Mouse (Mus musculus): ENCODE results near the gene Htr6.
A peak's percentile ranks its signal among the peaks of the same experiment; 100 is the strongest.

Htr6 gene

DNA sequence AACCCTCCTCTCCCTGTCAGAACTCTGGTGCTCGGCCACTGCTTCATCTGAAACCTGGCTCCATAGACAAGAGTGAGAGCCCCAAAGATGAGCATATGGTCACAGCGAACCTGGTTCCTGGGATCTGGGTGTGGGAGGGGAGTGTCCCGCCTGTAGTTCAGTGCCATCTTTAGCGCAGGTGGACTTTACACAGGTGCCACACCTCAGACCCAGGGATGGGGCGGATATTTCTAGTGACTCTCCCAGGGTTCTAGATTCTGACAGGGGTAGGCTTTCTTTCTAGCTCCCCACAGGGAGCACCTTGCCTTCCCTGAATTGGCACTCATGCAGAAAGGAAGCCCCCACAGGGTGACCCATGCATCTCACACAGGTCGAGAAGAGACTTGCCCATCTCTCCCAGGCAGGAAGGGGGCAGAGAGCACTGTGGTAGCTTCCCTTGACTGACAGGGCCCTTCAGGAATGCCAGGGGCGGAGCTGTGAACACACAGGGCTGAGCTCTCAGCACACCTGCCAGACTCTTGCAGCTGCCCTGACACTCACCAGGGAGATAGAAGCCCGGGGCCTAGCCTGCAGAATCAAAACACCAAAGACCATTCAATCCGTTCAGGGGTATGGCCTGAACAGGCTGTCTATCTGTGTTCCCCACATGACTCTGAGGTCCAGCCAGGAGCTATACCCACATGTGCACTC is 13.8 kb upstream of the Htr6 start:
- no peak for DNase-seq (ENCODE audit: low spot score)

DNA sequence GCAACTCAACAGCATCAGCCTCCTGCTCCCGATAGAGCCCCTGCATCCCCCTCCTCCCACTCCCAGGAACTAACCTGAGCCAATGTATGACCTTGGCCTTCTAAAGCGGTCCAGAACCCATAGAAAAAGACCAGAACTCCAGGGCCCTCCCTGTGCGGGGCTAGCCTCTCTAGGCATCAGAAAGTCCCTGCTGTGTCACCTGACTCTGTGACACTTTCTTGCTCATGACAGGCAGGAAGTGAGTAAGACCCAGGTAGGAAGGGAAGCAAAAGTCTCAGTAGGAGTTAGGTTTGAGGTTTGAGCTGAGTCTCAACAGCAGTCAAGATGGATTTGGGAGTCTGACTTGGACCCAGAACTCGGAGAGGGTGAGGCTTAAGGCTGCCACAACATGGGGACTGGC is 11.6 kb upstream of the Htr6 start:
- DNase-seq (ENCODE audit: low spot score) = no peak

DNA sequence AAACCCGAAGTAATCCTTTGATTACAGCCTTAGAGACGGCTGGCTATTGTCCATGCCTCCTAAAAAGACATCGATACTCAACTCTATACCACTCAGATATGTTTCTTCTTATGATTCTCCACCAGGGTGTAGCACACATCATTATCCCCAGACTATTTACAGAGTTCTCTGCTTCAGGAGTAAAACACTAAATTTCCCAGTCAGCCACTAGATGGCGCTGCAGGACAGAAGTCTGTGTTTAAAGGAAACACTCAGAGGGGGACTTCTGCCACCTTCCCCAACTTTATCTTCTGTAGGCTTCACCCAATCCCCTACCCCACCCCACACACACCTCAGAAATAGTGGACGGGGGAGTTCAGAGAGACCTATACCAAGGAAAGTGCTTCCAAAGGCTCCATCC is 10.7 kb upstream of the Htr6 start:
- DNase-seq (ENCODE audit: low spot score) = peak; percentile 50

DNA sequence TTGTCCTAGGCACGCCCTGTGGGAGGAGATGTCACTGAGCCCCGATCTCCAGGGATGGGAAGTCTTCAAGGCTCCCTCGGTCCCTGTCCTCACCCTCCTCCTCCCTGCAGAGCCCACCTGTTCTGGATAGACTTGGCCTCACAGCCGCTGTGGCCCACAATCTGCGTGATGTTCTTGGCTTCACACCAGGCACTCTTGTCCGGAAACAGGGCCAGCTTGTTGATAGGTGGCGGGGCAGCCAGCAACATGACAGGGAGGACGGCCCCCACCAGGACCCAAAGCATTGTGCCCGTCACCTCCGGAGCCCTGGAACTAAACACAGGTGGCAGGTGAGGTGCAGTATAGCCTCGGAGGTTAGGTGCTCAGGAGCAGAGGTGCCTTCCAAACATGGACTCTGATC is 10.0 kb upstream of the Htr6 start:
- DNase-seq (ENCODE audit: low spot score) = no peak

DNA sequence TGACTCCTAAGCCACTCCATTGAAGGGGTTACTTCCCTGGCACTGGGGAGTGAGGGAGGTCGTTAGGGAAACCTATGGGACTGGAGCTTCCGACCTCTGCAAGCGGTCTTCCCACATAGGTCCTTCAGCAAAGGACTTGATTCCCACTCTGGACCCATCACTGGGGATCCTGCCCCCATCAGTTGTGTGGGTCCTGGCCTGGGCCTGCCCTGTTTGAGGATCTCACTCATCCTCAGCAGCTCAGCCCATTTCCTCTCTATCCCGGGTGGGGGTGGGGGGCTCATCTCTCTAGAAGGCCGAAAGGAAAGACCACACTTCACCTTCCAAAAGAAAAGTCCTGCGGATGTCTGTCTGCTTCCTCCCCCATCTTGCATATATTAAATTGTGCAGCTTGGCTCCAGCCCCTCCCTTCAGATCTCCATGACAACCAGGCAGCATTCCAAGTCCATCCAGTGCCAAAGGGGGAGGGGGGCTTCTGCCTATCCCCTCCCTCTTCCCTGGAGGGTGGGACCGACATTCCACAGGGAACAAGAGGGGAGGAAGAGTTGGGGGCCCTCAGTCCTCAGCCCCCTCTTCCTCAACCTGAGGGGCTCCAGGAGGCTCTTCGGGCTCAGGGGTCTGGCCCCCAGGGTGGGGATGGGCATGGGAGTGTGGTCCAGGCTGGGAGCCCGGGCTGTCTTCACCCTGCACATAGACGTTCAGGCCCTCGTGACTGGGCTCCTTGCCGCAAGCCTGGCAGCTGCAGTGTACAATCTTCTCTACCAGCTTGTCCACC is 7.6 kb upstream of the Htr6 start:
- DNase-seq (ENCODE audit: low spot score) = no peak

DNA sequence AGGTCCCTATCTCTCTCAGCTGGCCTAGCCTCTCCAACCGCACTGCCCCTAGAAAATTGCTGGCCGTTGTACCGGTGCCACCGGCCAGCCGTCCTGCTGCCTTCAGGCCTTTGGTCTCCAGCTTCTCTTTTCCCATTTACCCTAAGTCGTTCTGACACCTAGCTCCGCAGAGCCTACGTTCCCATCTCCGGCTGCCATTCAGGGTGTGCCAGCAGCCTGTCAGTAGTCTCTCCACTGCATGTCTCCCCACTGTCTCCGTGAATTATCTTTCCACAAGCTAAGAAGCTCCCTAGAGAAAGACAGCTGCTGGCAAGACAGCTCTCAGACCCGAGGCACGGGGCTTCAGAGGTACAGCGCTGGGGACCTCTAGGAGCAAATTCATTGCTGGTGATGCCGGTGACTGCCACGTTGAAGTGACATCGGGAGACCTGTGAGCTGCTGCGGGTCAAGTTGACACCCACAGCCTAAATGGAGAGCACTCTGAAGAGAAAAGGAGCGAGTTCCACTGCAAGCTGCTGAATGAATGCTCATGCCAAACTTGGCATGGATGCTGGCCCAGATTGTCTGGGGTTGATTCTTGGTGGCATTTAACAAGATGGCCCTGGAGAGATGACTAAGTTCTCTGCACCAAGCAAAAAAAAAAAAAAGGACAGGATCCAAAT is 6.0 kb upstream of the Htr6 start:
- no peak for DNase-seq (ENCODE audit: low spot score)

DNA sequence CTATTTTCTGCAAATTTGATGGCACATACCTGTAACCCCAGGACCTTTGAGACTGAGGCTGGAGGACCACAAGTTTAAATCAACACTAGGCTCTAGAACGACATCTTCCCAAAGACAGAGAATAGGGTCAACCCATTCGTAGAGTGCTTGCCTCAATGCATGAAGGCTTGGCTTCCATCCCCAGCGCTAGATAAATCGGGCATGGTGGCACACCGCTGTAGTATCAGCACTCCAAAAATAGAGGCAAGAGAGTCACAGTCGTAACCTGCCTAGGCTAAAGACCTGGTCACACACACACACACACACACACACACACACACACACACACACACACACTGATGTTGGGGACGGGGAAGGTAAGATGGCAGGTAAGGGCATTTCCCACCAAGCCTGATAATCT is 4.9 kb upstream of the Htr6 start:
- no peak for DNase-seq (ENCODE audit: low spot score)

DNA sequence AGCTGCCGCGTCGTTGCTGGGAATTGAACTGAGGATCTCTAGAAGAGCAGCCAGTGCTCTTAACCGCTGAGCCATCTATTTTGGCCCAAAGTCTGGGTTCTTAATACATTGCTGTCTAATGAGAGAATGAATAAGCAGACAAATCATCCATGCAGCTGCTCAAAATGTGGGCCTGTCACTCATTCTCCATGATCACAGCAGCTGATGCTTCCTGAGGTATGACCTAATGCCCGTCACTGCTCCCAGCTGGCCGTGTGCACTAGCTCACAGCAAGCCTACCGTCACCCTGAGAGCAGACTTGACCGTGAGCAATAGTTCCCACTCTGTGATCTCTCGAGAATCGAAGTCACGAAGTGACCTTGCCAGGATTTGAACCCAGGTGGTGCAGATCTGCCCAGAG is 4.1 kb upstream of the Htr6 start:
- no peak for DNase-seq (ENCODE audit: low spot score)

DNA sequence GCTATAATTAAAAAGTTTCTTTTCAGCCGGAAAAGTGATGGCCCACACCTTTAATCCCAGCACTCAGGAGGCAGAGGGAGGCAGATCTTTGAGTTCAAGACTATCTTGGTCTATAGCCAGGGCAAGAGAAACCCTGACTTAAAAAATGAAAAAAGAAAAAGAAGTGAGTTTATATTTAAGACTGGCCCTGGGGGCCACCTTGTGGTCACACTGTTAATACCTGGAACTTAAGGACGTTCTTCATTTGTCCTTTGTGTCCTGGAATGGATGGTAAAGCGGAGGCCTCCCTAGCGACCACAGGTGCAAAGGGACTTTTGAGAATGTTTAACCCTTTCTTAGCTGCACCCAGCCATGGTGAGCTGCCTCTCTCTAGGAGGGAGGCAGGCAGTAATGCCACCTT is 3.4 kb upstream of the Htr6 start:
- no peak for DNase-seq (ENCODE audit: low spot score)

DNA sequence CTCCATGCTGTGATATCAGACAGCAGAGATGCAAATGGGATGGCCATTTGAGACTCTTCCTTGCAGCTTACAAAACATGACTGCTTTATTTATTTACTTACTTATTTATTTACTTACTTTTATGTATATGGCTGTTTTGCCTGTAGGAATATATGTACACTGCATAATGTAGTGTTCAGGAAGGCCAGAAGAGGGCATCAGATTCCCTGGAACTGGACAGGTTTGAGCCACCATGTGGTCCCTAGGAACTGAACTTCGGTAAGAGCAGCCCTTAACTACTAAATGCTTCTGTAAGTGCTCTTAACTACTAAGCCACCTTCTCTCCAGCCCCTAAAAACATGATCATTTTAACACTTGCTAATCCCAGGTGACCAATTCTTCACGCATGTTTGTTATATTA is 2.9 kb upstream of the Htr6 start:
- no peak for DNase-seq (ENCODE audit: low spot score)

DNA sequence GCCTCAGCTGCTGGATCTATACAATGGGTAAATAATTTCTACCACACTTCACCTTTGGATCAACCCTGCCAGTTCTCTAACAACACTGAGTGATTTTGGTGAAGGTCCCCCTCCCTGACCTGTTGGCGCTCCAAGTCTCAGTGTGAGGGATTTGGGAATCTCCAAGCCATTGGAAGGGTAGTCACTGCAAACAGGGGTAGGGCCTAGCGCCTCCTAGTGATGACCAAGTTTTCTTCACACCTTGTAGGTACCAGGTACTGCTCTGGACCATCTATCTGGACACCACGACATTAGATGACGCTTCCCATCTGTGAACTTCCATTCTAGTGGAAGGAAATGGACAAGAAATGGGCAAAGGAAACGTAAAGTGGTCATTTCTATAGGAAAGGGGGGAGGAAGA is 545 bp upstream of the Htr6 start:
- DNase-seq (ENCODE audit: low spot score) = no peak

DNA sequence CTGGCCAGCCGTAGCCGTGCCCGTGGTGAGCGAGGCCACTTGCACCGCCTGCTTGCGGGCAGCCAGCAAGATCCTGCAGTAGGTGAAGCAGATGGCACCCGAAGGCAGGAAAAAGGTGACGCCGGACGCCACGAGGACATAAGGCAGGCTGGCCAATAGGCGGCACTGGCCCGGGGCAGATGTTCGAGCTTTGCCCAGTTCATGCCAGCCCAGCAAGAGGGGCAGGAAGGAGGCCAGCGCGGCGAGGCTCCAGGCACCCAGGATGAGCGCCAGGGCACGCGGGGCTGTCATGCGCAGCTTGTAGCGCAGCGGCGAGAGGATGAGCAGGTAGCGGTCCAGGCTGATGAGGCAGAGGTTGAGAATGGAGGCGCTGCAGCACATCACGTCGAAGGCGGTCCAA is 1.3 kb downstream of the Htr6 start:
- no peak for DNase-seq (ENCODE audit: low spot score)

DNA sequence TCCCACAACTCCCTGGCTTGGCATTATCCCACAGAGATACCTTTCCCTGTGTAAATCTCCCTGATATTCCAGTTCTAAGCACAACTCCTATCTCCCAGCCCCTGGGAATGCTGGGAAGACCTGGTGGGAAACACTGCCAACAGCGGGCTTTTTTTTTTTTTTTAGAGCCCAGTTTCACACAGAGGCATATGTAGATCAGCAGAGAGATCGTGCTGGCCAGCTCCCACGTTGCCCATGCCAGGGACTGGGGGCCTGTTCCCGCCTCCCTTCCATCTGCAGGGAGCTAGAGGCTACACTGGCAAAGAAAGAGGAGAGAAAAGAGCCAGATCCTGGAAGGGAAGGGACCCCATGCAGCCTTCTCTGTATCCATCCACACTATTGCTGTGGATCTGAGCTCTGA is 7.1 kb downstream of the Htr6 start:
- DNase-seq (ENCODE audit: low spot score) = no peak

DNA sequence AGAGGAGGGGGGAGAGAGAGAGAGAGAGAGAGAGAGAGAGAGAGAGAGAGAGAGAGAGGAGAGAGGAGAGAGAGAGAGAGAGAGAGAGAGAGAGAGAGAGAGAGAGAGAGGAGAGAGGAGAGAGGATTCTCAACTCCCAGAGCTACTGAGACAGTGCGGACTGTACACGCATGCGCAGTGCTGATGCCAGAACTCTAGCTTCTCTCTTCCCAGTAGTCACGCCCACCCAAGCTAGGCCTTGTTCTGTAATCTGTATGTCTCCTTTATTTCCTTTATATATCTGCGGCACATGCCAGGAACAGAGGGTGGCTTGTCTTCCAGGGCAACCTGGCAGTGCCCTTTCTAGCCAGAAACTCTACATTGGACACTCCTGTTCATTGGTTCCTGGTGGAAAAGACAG is 10.5 kb downstream of the Htr6 start:
- no peak for DNase-seq (ENCODE audit: low spot score)

DNA sequence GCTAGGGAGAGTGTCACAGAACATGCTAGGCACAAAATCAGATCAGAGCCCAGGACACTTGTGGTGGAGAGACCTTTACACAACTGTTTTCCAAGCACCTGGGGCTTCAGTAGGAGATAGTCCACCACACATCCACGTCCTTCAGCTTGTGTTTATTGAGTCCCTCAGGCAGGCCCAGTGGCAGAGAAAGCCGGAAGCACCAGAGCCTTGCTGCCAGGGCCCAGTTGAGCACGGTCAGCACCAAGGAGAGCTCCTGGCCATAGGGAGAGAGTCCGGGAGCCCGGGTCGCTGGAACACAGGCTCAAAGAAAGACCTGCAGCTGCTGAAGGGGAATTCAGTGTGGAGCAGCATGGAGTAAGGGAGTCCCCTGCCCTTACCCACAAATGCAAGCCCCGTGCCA is 15.8 kb downstream of the Htr6 start:
- DNase-seq (ENCODE audit: low spot score) = no peak

DNA sequence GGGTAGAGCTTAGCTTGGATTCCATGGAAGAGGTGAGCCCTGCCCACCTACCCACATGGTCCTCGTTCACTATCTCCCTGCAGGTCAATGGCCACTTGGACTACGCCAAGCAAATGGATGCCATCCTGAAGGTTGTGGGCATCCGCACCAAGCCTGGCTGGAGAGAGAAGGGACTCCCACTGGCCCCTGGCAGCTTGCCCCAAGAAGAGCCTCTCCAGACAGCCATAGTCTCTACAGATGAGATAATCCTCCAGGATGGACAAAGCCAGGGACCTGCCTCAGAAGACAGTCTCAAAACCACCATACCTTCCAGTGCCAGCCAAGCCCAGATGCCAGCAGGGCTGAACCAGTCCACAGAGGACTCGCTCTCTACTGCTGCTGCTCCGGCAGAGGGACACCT is 17.3 kb downstream of the Htr6 start:
- no peak for DNase-seq (ENCODE audit: low spot score)

DNA sequence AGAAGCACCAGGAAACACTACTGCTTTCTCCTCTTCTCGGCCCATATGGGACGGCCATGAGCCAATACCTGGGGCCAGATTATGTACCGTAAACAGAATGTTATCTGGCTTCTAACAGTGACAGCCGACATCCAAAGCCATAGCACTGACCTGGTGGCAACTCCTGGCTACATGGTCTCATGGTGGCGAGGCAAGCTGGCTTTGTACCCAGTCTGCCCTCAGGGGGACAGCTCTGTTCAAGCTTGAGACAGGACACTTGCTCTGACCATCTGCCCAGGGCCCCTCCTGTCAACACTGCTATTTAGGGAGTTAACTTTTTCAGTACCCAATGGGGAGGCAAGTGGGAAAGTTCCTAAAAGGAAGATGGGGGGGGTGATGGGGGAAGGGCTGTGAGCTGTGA is 18.1 kb downstream of the Htr6 start:
- DNase-seq (ENCODE audit: low spot score) = no peak

DNA sequence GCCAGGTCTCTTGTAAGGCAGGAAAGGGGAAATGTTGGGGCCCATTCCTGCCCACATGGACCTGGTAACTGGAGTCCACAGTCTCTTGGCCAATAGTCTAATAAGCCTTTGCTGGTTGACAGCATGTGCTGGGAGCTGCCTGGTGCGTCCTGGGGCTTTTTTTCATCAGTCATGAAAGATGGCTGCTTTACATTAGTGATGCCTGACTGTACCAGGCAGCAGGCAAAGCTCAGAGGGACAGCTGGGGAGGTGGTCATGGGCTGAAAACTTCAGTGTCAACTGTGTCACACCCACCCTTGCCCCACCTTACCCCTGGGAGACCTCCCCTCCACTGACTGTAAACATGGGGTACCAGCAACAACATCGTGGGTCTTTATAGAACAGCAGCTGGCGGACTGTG is 19.6 kb downstream of the Htr6 start:
- DNase-seq (ENCODE audit: low spot score) = no peak

DNA sequence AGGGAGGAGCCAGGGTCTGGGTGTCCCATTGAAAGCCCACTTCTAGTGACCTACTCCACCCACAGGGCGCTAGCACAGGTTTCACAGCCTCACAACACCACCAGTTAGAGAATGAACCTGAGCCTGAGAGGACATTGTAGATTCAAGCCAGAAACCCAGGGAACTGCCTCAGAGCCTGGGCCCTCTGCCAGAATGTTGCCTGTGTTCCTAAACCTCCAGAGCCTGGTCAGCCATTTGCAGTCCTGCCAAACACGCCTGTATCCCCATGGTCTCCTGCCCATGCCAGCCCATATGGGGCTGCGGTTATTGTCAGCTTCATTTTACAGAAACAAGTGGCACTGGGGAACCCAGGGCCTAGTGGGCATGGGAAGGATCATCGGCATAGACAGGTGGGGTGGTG is 20.0 kb downstream of the Htr6 start:
- no peak for DNase-seq (ENCODE audit: low spot score)

DNA sequence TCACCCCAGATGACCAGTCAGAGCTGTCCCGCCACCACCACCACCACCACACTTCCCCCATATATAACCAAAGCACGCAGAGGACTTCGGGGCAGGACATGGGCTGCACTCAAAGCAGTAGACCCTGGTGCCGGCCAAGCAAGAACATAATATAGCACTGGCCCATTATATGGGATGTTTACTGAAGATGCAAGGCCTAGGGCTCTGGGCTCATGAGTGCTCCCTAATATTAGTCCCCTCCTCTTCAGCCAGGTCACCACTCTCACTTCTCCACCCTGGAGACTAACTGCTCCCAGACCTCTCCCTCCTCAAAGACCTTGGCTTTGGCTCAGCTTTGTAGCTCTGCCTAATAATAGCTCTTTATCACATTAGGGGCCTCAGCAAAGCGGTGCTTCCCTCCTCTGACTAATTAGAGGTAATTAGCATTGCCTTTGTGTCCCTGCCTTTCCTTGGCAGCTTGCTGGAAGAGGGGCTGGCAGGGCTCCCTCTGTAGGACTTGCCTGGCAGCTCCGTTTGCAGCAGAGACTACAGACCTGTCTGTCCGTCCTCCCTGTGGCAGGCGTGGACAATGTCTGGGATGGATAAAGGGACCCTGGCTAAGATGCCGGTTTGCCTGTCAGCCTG is 21.0 kb downstream of the Htr6 start:
- no peak for DNase-seq (ENCODE audit: low spot score)

DNA sequence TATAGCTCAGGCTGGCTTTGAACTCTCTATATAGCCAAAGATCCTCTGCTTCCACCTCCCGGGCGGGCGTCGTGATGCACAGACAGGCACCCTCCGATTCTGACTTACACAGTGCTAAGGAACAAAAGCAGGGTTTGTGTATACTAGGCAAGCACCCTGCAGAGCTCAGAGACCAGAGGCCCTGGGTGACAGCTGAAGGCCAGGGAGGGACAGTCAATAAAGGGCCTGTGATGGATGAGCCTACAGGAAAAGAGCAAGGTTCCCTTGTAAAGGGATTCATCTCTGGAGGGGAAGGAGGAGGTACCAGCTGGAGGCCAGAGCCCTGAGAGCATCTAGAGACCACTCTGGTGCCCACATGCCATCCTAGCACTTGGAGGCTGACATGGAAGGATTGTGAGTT is 22.0 kb downstream of the Htr6 start:
- DNase-seq (ENCODE audit: low spot score) = no peak

DNA sequence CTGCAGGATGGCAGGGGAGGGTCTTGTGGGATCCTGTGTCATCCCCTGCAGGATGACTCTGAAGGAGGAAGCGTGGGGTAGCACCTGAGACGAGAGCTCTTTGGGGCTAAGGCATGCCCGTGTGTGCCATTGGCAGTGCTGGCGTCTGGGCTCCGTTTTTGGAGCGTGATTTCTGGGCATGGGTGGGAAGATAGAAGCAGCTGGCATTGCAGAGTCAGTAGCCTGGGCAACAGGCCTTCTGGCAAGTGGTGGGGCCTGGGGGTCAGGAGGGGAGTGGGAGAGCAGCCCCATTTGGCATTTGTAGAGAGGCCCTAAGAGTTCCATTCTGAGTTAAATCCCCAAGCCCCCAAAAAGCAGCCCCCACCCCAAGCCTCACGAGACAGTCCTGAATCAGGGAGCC is 22.6 kb downstream of the Htr6 start:
- no peak for DNase-seq (ENCODE audit: low spot score)

DNA sequence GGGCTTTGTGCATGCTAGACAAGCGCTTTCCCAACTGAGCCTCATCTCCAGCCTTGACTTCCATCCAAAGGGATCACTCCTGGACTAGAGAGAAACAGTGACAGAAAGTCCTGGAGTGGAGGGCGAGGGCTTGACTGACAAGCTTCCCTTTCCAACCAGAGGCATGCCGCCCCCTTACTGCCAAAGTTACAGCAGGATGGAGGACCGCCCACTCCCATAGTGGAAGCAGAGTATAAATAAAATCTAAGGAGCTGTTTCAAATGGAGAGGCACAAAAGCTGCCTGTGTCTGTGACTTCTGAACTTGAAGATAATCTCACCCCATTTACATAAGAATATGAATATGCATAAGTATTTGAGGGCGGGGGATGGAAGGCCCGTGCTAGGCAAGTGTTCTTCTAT is 26.9 kb downstream of the Htr6 start:
- DNase-seq (ENCODE audit: low spot score) = no peak
